Mouse (Mus musculus): ENCODE data around the gene Serpina16. TPM values are rescaled to one million over a fixed set of nuclear protein-coding genes. Genes with fewer than 3 reads are reported as not detected.
A peak's percentile ranks its signal among the peaks of the same experiment; 100 is the strongest.

The Serpina16 gene
- polyA plus RNA-seq, 1 experiment from 2014 or later = not detected

- no peak for DNase-seq (ENCODE audit: low spot score)
- H3K27me3 ChIP-seq (ENCODE audit: insufficient read depth, poor library complexity, severe bottlenecking) = no peaks in the 10 kb centered on the region
- H3K4me1 ChIP-seq (replicated peaks) = no peaks in the 10 kb centered on the region
- no peak overlapping the region for H3K27ac ChIP-seq
- no peaks in the 10 kb centered on the region for H3K9me3 ChIP-seq
- H3K36me3 ChIP-seq = no peaks in the 10 kb centered on the region
- no peak overlapping the region for H3K4me3 ChIP-seq
- 98% methylated on average over 2 of the region's 2 CpGs for WGBS
Measured at GRCm38 (mm10) chr12:103653836-103654235, 22.1 kb downstream of the Serpina16 start.

DNA sequence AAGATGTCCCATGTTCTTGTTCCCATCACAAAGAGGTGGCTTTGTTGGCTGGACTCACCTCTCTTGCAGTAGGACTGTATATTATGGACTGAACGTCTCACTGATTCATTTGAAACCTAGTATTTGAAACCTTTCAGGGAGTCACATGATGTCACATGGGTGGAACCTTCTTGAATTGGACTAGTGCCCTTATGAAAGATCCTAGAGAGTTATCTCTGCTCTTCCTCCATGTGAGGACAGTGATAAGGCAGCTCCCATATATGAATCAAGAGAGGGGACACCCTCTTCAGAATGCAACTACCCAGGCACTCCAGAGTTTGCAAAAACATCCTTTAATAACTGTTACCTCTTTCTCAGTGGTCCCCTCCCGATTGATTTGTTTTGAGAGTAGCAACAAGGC, 29.6 kb downstream of the Serpina16 start:
- WGBS = 79% methylated on average over 2 of the region's 2 CpGs

DNA sequence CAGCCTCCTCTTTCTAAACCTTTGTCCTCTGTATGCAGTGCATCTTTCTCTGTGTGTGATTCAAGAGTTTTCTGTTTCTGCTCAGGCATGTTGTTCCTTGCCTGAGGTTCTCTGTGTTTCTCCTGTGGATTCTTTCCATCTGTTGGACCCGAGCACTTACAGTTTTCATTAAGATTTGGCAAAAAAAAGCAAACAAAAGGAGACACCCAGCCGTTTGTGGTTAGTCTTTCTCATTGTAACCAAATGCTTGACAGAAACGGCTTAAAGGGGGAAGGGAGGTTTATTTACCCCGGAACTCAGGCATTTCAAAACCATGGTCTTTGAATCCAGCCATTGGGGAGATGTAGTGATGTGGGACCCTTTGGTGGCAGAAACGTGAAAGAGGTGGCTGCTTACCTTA, 31.3 kb downstream of the Serpina16 start:
- Histone ChIP-seq H3K27me3 (ENCODE audit: insufficient read depth, poor library complexity, severe bottlenecking) (no peaks in the 10 kb centered on the region), H3K9me3 (no peaks in the 10 kb centered on the region), H3K4me3 (no peak overlapping the region), H3K27ac (no peak overlapping the region), H3K4me1 (replicated peaks) (no peaks in the 10 kb centered on the region), H3K36me3 (no peaks in the 10 kb centered on the region)
- no peak for DNase-seq (ENCODE audit: low spot score)
- WGBS = 41% methylated on average over 5 of the region's 5 CpGs

More for the DNA sequence above, 29.6 kb downstream of the Serpina16 start:
- no peak for DNase-seq (ENCODE audit: low spot score)
- Histone ChIP-seq H3K9me3 (no peaks in the 10 kb centered on the region), H3K36me3 (no peaks in the 10 kb centered on the region), H3K4me1 (replicated peaks) (no peaks in the 10 kb centered on the region), H3K27me3 (ENCODE audit: insufficient read depth, poor library complexity, severe bottlenecking) (no peaks in the 10 kb centered on the region), H3K4me3 (no peak overlapping the region), H3K27ac (no peak overlapping the region)

- no peaks in the 10 kb centered on the region for H3K36me3 ChIP-seq
- whole genome bisulfite sequencing = 87% methylated on average over 3 of the region's 3 CpGs
- DNase-seq (ENCODE audit: low spot score) = no peak
- no peaks in the 10 kb centered on the region for H3K4me1 ChIP-seq (replicated peaks)
- no peak overlapping the region for H3K27ac ChIP-seq
- H3K27me3 ChIP-seq (ENCODE audit: insufficient read depth, poor library complexity, severe bottlenecking) = no peaks in the 10 kb centered on the region
- H3K4me3 ChIP-seq = no peak overlapping the region
- no peaks in the 10 kb centered on the region for H3K9me3 ChIP-seq
Measured at GRCm38 (mm10) chr12:103643818-103644217, 32.1 kb downstream of the Serpina16 start.

DNA sequence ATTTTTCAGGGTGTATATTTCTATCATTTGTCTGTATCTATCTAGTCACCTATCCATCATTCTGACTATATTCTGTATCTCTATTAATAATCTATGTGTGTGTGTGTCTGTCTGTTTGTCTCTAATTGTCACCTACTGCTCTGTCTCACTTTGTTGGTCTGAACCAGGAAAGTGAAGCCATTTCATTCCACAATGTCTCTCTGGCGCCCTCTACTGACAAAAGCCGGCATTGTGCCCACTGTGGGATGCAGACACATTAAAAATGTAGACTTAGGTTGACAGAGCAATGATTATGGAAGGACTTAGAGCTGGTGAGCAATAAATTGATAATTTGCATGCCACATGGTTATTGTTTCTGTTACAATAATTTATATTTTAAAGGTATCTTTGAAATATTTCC, 32.6 kb downstream of the Serpina16 start:
- Histone ChIP-seq H3K9me3 (no peaks in the 10 kb centered on the region), H3K4me3 (no peak overlapping the region), H3K4me1 (replicated peaks) (no peaks in the 10 kb centered on the region), H3K27me3 (ENCODE audit: insufficient read depth, poor library complexity, severe bottlenecking) (no peaks in the 10 kb centered on the region), H3K27ac (no peak overlapping the region), H3K36me3 (no peaks in the 10 kb centered on the region)
- 0% methylated on average over 2 of the region's 2 CpGs for WGBS
- DNase-seq (ENCODE audit: low spot score) = peak; percentile 85

DNA sequence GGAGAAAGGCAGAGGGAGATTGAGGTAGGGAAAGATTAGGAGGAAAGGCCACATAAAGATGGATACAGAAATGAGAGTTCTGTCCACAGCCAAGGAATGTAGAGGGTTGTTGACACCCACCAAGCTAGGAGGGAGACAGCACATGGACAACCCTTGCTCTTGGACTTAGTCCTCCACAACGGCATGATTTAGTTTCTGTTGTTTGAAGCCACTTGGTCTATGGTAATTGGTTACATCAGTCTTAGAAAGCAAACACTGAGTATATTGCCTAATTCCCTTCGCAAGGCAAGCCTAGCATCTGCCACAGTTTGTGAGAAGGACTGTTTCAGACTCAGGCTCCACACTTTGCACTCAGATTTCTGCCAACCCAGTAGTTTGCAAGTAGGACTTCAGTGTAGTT, 40.1 kb downstream of the Serpina16 start:
- Histone ChIP-seq H3K36me3 (no peaks in the 10 kb centered on the region), H3K9me3 (no peaks in the 10 kb centered on the region), H3K27me3 (ENCODE audit: insufficient read depth, poor library complexity, severe bottlenecking) (no peaks in the 10 kb centered on the region), H3K4me1 (replicated peaks) (no peaks in the 10 kb centered on the region), H3K4me3 (no peak overlapping the region), H3K27ac (no peak overlapping the region)
- no peak for DNase-seq (ENCODE audit: low spot score)
- WGBS = 96% methylated on average over 2 of the region's 2 CpGs

GRCm38 (mm10) chr12:103634430-103634829, 41.5 kb downstream of the Serpina16 start:
- no peak overlapping the region for H3K27ac ChIP-seq
- DNase-seq (ENCODE audit: low spot score) = no peak
- H3K27me3 ChIP-seq (ENCODE audit: insufficient read depth, poor library complexity, severe bottlenecking) = no peaks in the 10 kb centered on the region
- WGBS = 80% methylated on average over 2 of the region's 2 CpGs
- H3K4me1 ChIP-seq (replicated peaks) = no peaks in the 10 kb centered on the region
- H3K9me3 ChIP-seq = no peaks in the 10 kb centered on the region
- H3K4me3 ChIP-seq = no peak overlapping the region
- no peaks in the 10 kb centered on the region for H3K36me3 ChIP-seq

DNA sequence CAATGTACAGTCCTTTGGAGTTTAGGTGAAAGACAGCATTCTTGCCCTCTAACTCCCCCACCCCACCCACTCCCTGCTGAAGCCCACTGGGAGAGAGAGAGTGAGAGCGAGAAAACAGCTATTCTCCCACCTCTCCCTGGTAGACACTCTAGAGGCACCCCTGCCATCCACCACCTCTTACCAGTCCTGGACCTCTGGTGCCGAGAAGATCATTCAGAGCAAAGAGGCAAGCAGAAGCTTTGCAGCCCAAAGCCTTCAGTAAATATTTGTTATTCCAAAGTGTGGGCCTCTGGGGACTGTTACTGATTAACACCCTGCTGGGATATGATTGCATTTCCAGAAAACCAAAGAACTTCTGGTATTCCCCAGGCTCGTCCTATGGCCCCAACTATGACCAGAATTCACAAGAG, 44.7 kb downstream of the Serpina16 start, which contains the start of gene Serpina10:
TSS of gene Serpina10 (minus strand) at position 242 of the 410 bp plus-strand sequence.
- 71% methylated on average over 3 of the region's 3 CpGs for WGBS
- Histone ChIP-seq H3K9me3 (no peaks in the 10 kb centered on the region), H3K4me3 (no peak within 1 kb of the TSS), H3K36me3 (no peaks in the 10 kb centered on the region), H3K27ac (no peak within 1 kb of the TSS), H3K27me3 (ENCODE audit: insufficient read depth, poor library complexity, severe bottlenecking) (no peaks in the 10 kb centered on the region), H3K4me1 (replicated peaks) (no peaks in the 10 kb centered on the region)
- DNase-seq (ENCODE audit: low spot score) = no peak

Other genes starting within 250 kb of the Serpina16 start
- gene Ifi27, start 241.9 kb downstream of the Serpina16 start, polyA plus RNA-seq (2016; fragmentation: Nextera tagmentation; extraction: Ambion mirVana) = 0.60 and 1.7 TPM in 2 replicates
- gene Ifi27l2a, start 232.5 kb downstream of the Serpina16 start, polyA plus RNA-seq (2016; fragmentation: Nextera tagmentation; extraction: Ambion mirVana) = 0.54 and 1.9 TPM in 2 replicates
- gene Ifi27l2b, start 218.9 kb downstream of the Serpina16 start, polyA plus RNA-seq (2016; fragmentation: Nextera tagmentation; extraction: Ambion mirVana) = not detected in 2 replicates
- 1.7 and 2.2 TPM in 2 replicates for gene Ppp4r4, start 143.9 kb downstream of the Serpina16 start, polyA plus RNA-seq (2016; fragmentation: Nextera tagmentation; extraction: Ambion mirVana)
- gene Serpina10, start 44.7 kb downstream of the Serpina16 start, polyA plus RNA-seq (2016; fragmentation: Nextera tagmentation; extraction: Ambion mirVana) = not detected in 2 replicates
- gene Serpina6, start 18.9 kb downstream of the Serpina16 start, polyA plus RNA-seq (2016; fragmentation: Nextera tagmentation; extraction: Ambion mirVana) = not detected in 2 replicates
- gene Serpina1f, start 19.4 kb upstream of the Serpina16 start, polyA plus RNA-seq (2016; fragmentation: Nextera tagmentation; extraction: Ambion mirVana) = not detected in 2 replicates
- gene Serpina1d, start 97.5 kb upstream of the Serpina16 start, polyA plus RNA-seq (2016; fragmentation: Nextera tagmentation; extraction: Ambion mirVana) = not detected in 2 replicates
- gene Serpina1b, start 154.2 kb upstream of the Serpina16 start, polyA plus RNA-seq (2016; fragmentation: Nextera tagmentation; extraction: Ambion mirVana) = not detected in 2 replicates
- not detected in 2 replicates for gene Serpina1a, start 187.4 kb upstream of the Serpina16 start, polyA plus RNA-seq (2016; fragmentation: Nextera tagmentation; extraction: Ambion mirVana)
- not detected in 2 replicates for gene Serpina1c, start 228.7 kb upstream of the Serpina16 start, polyA plus RNA-seq (2016; fragmentation: Nextera tagmentation; extraction: Ambion mirVana)

Data from hindbrain, embryonic 10.5 days (tissue).